Mouse (Mus musculus) urinary bladder, postnatal 4 days (tissue): ENCODE data around the gene Slc46a2.

Experiments used
- DNase-seq, 2 experiments: peaks; one replicate each; pipeline ENCODE4 v3.0.0; 2021 to 2022; ENCODE audit warnings: low spot score in 2 of 2

Slc46a2 gene

DNA sequence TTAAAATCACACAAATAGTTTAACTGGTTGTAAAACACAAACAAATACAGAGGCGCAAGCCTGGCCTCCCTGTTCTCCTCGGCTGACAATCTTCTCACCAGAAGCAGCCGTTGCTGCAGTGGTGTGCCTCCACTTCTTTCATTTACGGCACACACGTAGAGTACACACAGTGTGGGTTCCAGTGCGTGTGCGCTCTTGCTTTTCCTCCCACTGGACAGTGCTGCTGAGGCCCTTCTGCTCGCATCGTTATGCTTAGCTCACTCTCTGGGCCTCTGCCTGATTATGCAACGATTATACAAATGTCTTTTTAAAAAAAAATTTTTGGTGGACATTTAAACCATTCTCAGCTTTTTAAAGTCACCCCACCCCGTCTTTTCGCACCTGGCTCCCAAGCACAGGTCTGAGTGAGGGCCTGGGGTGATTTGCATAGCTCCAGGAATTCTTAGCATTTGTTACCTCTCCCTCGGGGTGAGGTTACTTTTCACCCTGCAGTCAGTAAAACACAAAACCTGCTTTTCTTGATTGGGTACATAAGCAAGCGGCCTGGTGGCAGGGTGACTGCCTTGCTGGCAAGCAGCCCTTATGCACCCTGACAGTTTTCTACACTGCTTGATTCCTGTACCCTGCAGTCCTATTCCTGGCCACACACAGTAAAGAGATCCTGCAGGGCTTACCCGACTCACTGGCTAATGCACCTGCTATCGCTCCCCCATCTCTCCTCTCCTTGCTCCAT, 55.0 kb downstream of the Slc46a2 start:
- DNase-seq = no peak
